ENCODE assay signal across 13 mouse cellular contexts in the genomic region with DNA sequence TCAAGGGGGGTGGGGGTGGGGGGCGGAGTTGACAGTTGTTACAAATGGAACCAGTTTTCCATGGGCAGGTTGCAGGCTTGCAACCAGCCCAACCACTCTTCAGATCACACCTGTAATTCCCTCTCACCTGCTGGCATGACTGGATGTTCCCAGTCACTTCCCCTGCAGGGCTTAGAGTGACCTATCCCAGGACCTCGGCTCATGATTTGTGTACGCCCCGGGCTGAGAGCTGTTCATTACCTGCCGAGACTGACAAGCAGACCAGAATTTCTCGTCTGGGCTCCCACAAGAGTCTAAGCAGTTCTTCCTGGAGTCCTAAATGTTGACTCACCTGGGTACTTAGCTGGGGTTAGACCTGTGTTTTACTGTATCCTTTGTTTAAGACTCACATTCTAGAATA.
A peak's percentile ranks its signal among the peaks of the same experiment; 100 is the strongest.
DNase-seq lines count a peak whose midpoint lies in the region; ATAC-seq and TF ChIP-seq lines count a peak whose summit lies in the region.
"Had no signal": no experiment of that assay in that cellular context is flagged by ENCODE, and none has a peak within 500 bp of the region (broad histone marks: within the 10 kb centered on the region; RNA-seq: fewer than 3 reads in every experiment).

No protein-coding gene starts in this region.

- TF ChIP-seq POLR2A in thymus, adult 2 months (IDR thresholded peaks at IDR 0.05; ENCODE audit: control insufficient read depth, extremely low read depth, insufficient read depth, low read length, poor library complexity): no peak

- ATAC-seq in heart, embryonic 13.5 days (ENCODE audit: extremely low read depth, insufficient number of reproducible peaks, low FRiP score, low TSS enrichment): no peak
- ATAC-seq in lung, embryonic 15.5 days (ENCODE audit: borderline replicate concordance, extremely low read depth, low FRiP score, low TSS enrichment): no peak
- ATAC-seq in embryonic facial prominence, embryonic 13.5 days (ENCODE audit: insufficient number of reproducible peaks, insufficient read depth, low FRiP score, low TSS enrichment, low read depth): no peak
- ATAC-seq in limb, embryonic 12.5 days (ENCODE audit: insufficient number of reproducible peaks, insufficient read depth, low FRiP score, low TSS enrichment, low read depth): no peak
- no peak for ATAC-seq in granulocyte monocyte progenitor cell, adult 5-6 weeks (replicated peaks; ENCODE audit: poor library complexity, severe bottlenecking)
- ATAC-seq: hindbrain, embryonic 16.5 days had no signal

- no peak overlapping the region for H3K4me2 ChIP-seq in heart, embryonic 13.5 days
- no peak overlapping the region for H3K4me2 ChIP-seq in lung, embryonic 15.5 days
- H3K4me2 ChIP-seq in embryonic facial prominence, embryonic 13.5 days: no peak overlapping the region; the same call in 1 of the 2 replicates
- no peak overlapping the region for H3K4me2 ChIP-seq in limb, embryonic 12.5 days
- H3K4me2 ChIP-seq: midbrain, embryonic 11.5 days; neural tube, embryonic 12.5 days had no signal

- no peak for TF ChIP-seq CTCF in thymus, adult 2 months (IDR thresholded peaks at IDR 0.05; ENCODE audit: borderline replicate concordance, control insufficient read depth, extremely low read depth, insufficient read depth, low read length, poor library complexity)

- H3K4me1 ChIP-seq in heart, embryonic 13.5 days: peaks cover 70% of the 10 kb centered on the region
- peaks cover 80% of the 10 kb centered on the region for H3K4me1 ChIP-seq in lung, embryonic 15.5 days
- H3K4me1 ChIP-seq in embryonic facial prominence, embryonic 13.5 days: peaks cover 73% of the 10 kb centered on the region
- peaks cover 64% of the 10 kb centered on the region for H3K4me1 ChIP-seq in limb, embryonic 12.5 days (replicated peaks)
- H3K4me1 ChIP-seq in thymus, adult 2 months (replicated peaks; ENCODE audit: control insufficient read depth, insufficient read depth, low read length): no peaks in the 10 kb centered on the region

- H3K27me3 ChIP-seq in heart, embryonic 13.5 days (replicated peaks): no peaks in the 10 kb centered on the region
- H3K27me3 ChIP-seq in lung, embryonic 15.5 days: no peaks in the 10 kb centered on the region
- no peaks in the 10 kb centered on the region for H3K27me3 ChIP-seq in embryonic facial prominence, embryonic 13.5 days
- no peaks in the 10 kb centered on the region for H3K27me3 ChIP-seq in limb, embryonic 12.5 days
- no peaks in the 10 kb centered on the region for H3K27me3 ChIP-seq in thymus, adult 2 months (ENCODE audit: control insufficient read depth, insufficient read depth, low read length)
- H3K27me3 ChIP-seq: neural tube, embryonic 12.5 days had no signal

- H3K27ac ChIP-seq in heart, embryonic 13.5 days (replicated peaks): peak overlapping the region; percentile 89
- peak overlapping the region; percentile 91 for H3K27ac ChIP-seq in lung, embryonic 15.5 days
- H3K27ac ChIP-seq in embryonic facial prominence, embryonic 13.5 days: peak overlapping the region; percentile 98
- peak overlapping the region; percentile 96 for H3K27ac ChIP-seq in limb, embryonic 12.5 days
- H3K27ac ChIP-seq in thymus, adult 2 months (ENCODE audit: control insufficient read depth, insufficient read depth, low read length): no peak overlapping the region

- H3K36me3 ChIP-seq in heart, embryonic 13.5 days: no peaks in the 10 kb centered on the region
- no peaks in the 10 kb centered on the region for H3K36me3 ChIP-seq in lung, embryonic 15.5 days
- H3K36me3 ChIP-seq in embryonic facial prominence, embryonic 13.5 days: no peaks in the 10 kb centered on the region
- no peaks in the 10 kb centered on the region for H3K36me3 ChIP-seq in limb, embryonic 12.5 days
- H3K36me3 ChIP-seq in thymus, adult 2 months (ENCODE audit: control insufficient read depth, insufficient read depth, low read length): no peaks in the 10 kb centered on the region
- H3K36me3 ChIP-seq: neural tube, embryonic 12.5 days had no signal

- DNase-seq in heart, adult 11 months: no peak
- DNase-seq in lung, postnatal 14 days: no peak
- no peak for DNase-seq in thymus, adult 2 months
- DNase-seq: cerebellum, postnatal 10 days; gastrocnemius, postnatal 10 days had no signal

- H3K4me3 ChIP-seq in heart, embryonic 13.5 days: no peak overlapping the region
- no peak overlapping the region for H3K4me3 ChIP-seq in lung, embryonic 15.5 days
- no peak overlapping the region for H3K4me3 ChIP-seq in embryonic facial prominence, embryonic 13.5 days
- H3K4me3 ChIP-seq in limb, embryonic 12.5 days (replicated peaks): no peak overlapping the region
- H3K4me3 ChIP-seq in thymus, adult 2 months (ENCODE audit: control insufficient read depth, insufficient read depth, low read length): no peak overlapping the region
- H3K4me3 ChIP-seq: neural tube, embryonic 12.5 days had no signal

- 78% methylated on average over 6 of the region's 6 CpGs for WGBS in heart, embryonic 13.5 days
- 42% methylated on average over 6 of the region's 6 CpGs for WGBS in lung, embryonic 15.5 days
- WGBS in embryonic facial prominence, embryonic 13.5 days: 58% methylated on average over 6 of the region's 6 CpGs
- WGBS in limb, embryonic 12.5 days: 37% methylated on average over 6 of the region's 6 CpGs
- WGBS in thymus, adult 2 months: 92% methylated on average over 6 of the region's 6 CpGs

- H3K9ac ChIP-seq in heart, embryonic 13.5 days: no peak overlapping the region
- no peak overlapping the region for H3K9ac ChIP-seq in lung, embryonic 15.5 days
- H3K9ac ChIP-seq in embryonic facial prominence, embryonic 13.5 days: no peak overlapping the region
- H3K9ac ChIP-seq in limb, embryonic 12.5 days (replicated peaks): no peak overlapping the region
- H3K9ac ChIP-seq: neural tube, embryonic 12.5 days had no signal

- H3K9me3 ChIP-seq in heart, embryonic 13.5 days: no peaks in the 10 kb centered on the region
- no peaks in the 10 kb centered on the region for H3K9me3 ChIP-seq in lung, embryonic 15.5 days
- H3K9me3 ChIP-seq in embryonic facial prominence, embryonic 13.5 days: no peaks in the 10 kb centered on the region
- H3K9me3 ChIP-seq in limb, embryonic 12.5 days: no peaks in the 10 kb centered on the region
- H3K9me3 ChIP-seq: neural tube, embryonic 12.5 days had no signal
